Mouse (Mus musculus) kidney, adult 2 months (tissue): ENCODE data around the gene Sufu. TPM values are rescaled to one million over a fixed set of nuclear protein-coding genes. Genes with fewer than 3 reads are reported as not detected.

Experiments
- DNase-seq: peaks from one replicate; pipeline ENCODE4 v3.0.0; 2021
- H3K27ac ChIP-seq: fragments of 200-500 bp; 2 replicates; pipeline ENCODE4 v1.5.1; 2012; ENCODE audit warnings: low read depth, low read length, control low read depth, inconsistent platforms; ENCODE audit not compliant: insufficient read depth
- H3K27me3 ChIP-seq: fragments of 200-500 bp; replicated peaks from 2 replicates; pipeline ENCODE4 v1.6.1; 2012; ENCODE audit warnings: mild to moderate bottlenecking, moderate library complexity, low read length, inconsistent platforms; ENCODE audit not compliant: control insufficient read depth, insufficient read depth
- H3K36me3 ChIP-seq: fragments of 200-500 bp; 2 replicates; pipeline ENCODE4 v1.6.1; 2012; ENCODE audit warnings: mild to moderate bottlenecking, moderate library complexity, low read length, inconsistent platforms; ENCODE audit not compliant: control insufficient read depth, insufficient read depth
- H3K4me1 ChIP-seq: fragments of 200-500 bp; 2 replicates; pipeline ENCODE4 v1.6.1; 2011; ENCODE audit warnings: low read length; ENCODE audit not compliant: control insufficient read depth, insufficient read depth
- H3K4me3 ChIP-seq: fragments of 200-500 bp; 2 replicates; pipeline ENCODE4 v1.5.1; 2011; ENCODE audit warnings: mild to moderate bottlenecking, low read depth, low read length, control low read depth; ENCODE audit not compliant: insufficient read depth
- CTCF ChIP-seq: fragments of 200-500 bp; conservative IDR thresholded peaks from 2 replicates; pipeline ENCODE4 v1.5.1; 2011; ENCODE audit warnings: low read depth, mild to moderate bottlenecking, control low read depth, low read length, moderate library complexity, mixed read lengths; ENCODE audit not compliant: insufficient read depth, insufficient read length
- POLR2A ChIP-seq: fragments of 200-500 bp; IDR thresholded peaks from one replicate; pipeline ENCODE4 v1.6.1; 2011; ENCODE audit warnings: low read depth, low read length, control low read depth
- WGBS: fragments of 180-500 bp; shearing (Covaris S2); methylation state at CpG from one replicate; pipeline ENCODE4 v1.1.7; 2018; 5-methylcytosine and 5-hydroxymethylcytosine counted together
- polyA plus RNA-seq: library from polyadenylated mRNA; depleted of rRNA; stranded (reverse); fragments of >200 nt; gene quantifications from 2 replicates; pipeline ENCODE4 v1.2.3, GENCODE M21; 2012

The Sufu gene
- polyA plus RNA-seq, 1 experiment = 38.2 TPM

DNA sequence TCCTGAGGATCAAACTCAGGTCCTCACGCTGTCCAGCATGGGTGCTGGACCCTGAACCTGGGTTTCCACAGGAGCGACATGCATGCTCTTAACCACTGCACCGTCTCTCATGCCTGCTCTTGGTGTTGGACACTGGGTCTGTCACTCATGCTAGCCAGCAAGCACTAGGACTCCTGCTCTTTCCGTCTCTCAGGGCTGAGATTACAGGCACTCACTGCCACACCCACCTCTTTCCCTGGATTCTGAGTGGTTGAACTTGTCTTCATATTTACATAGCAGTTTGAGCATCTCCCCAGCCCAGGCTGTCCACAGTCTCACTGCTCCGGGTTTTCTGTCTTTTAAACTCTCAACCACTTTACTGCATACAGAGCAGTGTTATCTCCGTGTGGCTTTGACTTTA lies 48.9 kb downstream of the Sufu start:
- DNase-seq = no peak
- Histone ChIP-seq H3K36me3 (no peaks in the 10 kb centered on the region), H3K27ac (no peak overlapping the region), H3K27me3 (no peaks in the 10 kb centered on the region), H3K4me3 (no peak overlapping the region), H3K4me1 (peaks cover 11% of the 10 kb centered on the region; the same call in 1 of the 2 replicates)
- no peak for TF ChIP-seq CTCF
- TF ChIP-seq POLR2A = no peak
- 37% methylated on average over 6 of the region's 6 CpGs for WGBS

- DNase-seq = no peak
Measured at GRCm38 (mm10) chr19:46446436-46447020, 49.8 kb downstream of the Sufu start.

DNA sequence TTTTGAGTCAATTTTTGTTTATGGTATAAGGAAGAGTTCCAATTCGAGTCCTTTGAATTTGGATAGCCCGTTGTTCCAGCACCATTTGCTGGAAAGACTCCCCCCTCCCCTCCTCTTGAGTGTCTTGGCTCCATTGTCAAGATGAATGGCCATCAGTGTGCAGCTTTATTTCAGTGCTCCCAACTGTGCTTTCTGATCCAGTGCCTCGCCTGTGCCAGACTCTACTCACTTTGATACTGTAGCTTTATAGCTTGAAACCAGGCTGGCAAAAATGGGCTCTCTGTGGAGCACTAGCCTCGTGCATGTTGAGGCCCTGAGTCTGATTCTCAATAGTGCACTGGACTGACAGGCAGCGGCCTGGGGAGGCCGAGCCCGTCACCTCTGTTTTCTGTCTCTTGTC lies 50.4 kb downstream of the Sufu start:
- Histone ChIP-seq H3K4me1 (peaks cover 13% of the 10 kb centered on the region), H3K4me3 (no peak overlapping the region), H3K36me3 (no peaks in the 10 kb centered on the region), H3K27me3 (no peaks in the 10 kb centered on the region), H3K27ac (no peak overlapping the region)
- 54% methylated on average over 7 of the region's 7 CpGs for WGBS
- TF ChIP-seq CTCF = no peak
- TF ChIP-seq POLR2A = no peak
- no peak for DNase-seq

More at GRCm38 (mm10) chr19:46446436-46447020, 49.8 kb downstream of the Sufu start:
- WGBS = 89% methylated on average over 5 of the region's 5 CpGs
- H3K27ac ChIP-seq = no peak overlapping the region
- no peak overlapping the region for H3K4me3 ChIP-seq
- TF ChIP-seq POLR2A (no peak), CTCF (no peak)
- no peaks in the 10 kb centered on the region for H3K36me3 ChIP-seq
- no peaks in the 10 kb centered on the region for H3K27me3 ChIP-seq
- H3K4me1 ChIP-seq = peaks cover 9% of the 10 kb centered on the region; the same call in 1 of the 2 replicates

- Histone ChIP-seq H3K27me3 (no peaks in the 10 kb centered on the region), H3K27ac (no peak overlapping the region), H3K4me1 (peaks cover 20% of the 10 kb centered on the region), H3K4me3 (no peak overlapping the region), H3K36me3 (no peaks in the 10 kb centered on the region)
- no peak for DNase-seq
- 35% methylated on average over 6 of the region's 6 CpGs for WGBS
- TF ChIP-seq CTCF (no peak), POLR2A (no peak)
Measured at GRCm38 (mm10) chr19:46447911-46448310, 51.2 kb downstream of the Sufu start.

- peaks cover 31% of the 10 kb centered on the region for H3K4me1 ChIP-seq
- H3K27me3 ChIP-seq = no peaks in the 10 kb centered on the region
- H3K4me3 ChIP-seq = no peak overlapping the region
- DNase-seq = no peak
- H3K36me3 ChIP-seq = 0 out of 2 replicates have a peak, but pooled peaks cover 1% of the 10 kb centered on the region
- 81% methylated on average over 7 of the region's 7 CpGs for WGBS
- TF ChIP-seq CTCF (no peak), POLR2A (no peak)
- H3K27ac ChIP-seq = no peak overlapping the region
Measured at GRCm38 (mm10) chr19:46449261-46450005, 52.7 kb downstream of the Sufu start.

GRCm38 (mm10) chr19:46452052-46452827 lies 55.5 kb downstream of the Sufu start:
- no peak overlapping the region for H3K4me3 ChIP-seq
- peak; percentile 76 for DNase-seq
- H3K27me3 ChIP-seq = no peaks in the 10 kb centered on the region
- WGBS = 19% methylated on average over 10 of the region's 10 CpGs
- peaks cover 53% of the 10 kb centered on the region for H3K4me1 ChIP-seq
- H3K27ac ChIP-seq = peak overlapping the region; percentile 63
- H3K36me3 ChIP-seq = 0 out of 2 replicates have a peak, but pooled peaks cover 1% of the 10 kb centered on the region
- TF ChIP-seq CTCF (peak; percentile 83), POLR2A (no peak)

- Histone ChIP-seq H3K36me3 (0 out of 2 replicates have a peak, but pooled peaks cover 1% of the 10 kb centered on the region), H3K27me3 (no peaks in the 10 kb centered on the region), H3K4me3 (no peak overlapping the region), H3K27ac (0 out of 2 replicates have a peak overlapping the region, but pooled peaks have one; percentile 7), H3K4me1 (peaks cover 53% of the 10 kb centered on the region)
- WGBS = 58% methylated on average over 9 of the region's 9 CpGs
- no peak for DNase-seq
- TF ChIP-seq POLR2A (no peak), CTCF (no peak)
Measured at GRCm38 (mm10) chr19:46452916-46453315, 56.2 kb downstream of the Sufu start.
